Mouse (Mus musculus) right cerebral cortex, postnatal 10 days (tissue): ENCODE data around the gene Stat5b.

Experiments used
- DNase-seq, 2 experiments: peaks; one replicate each; pipeline ENCODE4 v3.0.0; 2021; ENCODE audit warnings: low spot score in 2 of 2

The Stat5b gene

GRCm38 (mm10) chr11:100870256-100870967 lies 19.9 kb upstream of the Stat5b start:
- DNase-seq, result peak; percentile 38 to 50

DNA sequence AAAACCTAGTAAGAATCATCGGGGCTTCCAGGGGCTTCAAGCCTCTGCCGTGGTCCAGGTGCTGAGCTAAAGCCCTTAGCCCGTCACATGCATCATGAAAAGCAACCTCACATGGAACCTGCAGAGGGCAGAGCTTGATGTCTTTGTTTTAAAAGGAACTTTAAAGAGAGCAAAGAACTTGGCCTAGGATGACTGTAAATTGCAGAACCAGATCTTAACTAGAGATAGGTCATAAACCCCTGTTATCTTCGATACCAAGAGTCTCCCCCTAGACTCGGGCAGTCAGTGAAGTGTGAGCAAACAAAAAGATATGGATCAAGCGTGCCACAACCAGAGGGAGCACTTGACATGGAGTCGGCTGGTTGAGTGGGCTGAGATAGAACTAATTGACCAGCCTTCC lies 15.1 kb upstream of the Stat5b start:
- DNase-seq, result no peak

GRCm38 (mm10) chr11:100863141-100863540 lies 12.6 kb upstream of the Stat5b start:
- no peak for DNase-seq

DNA sequence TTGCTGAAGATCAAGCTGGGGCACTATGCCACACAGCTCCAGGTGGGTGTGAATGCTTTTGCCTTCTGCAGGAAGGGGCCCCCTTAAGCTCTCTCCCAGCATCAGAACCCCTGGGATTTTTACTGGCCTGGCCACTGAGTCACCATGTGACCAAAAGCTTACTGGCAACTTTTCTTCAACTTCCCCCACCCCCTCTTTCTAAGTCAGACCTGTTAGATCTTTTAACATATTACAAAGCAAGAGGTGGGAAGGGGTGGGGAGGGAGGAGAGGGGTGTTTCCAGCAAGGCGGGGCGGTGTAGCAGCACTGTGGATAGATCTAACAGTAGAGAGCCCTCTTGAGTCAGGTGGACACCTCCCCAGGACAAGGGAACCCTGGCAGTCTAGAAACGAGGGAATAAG lies 11.3 kb upstream of the Stat5b start:
- no peak for DNase-seq

DNA sequence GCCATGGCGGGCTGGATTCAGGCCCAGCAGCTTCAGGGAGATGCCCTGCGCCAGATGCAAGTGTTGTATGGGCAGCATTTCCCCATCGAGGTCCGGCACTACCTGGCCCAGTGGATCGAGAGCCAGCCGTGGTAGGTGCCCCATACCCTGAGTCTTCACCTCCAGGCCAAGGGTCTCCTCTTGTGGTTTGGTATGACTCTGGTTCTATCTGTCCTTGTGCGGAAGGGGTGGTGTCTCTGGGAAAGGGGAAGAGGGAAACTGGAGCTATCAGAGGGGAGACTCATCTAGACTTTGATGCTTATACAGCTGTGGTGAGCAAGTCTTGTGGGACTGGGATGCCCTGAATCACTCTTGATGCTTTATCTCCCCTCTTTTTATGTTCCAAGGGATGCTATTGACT lies 10.8 kb upstream of the Stat5b start:
- DNase-seq, result no peak

- DNase-seq, result peak; percentile 54 to 60
Measured at GRCm38 (mm10) chr11:100860198-100861048, 9.9 kb upstream of the Stat5b start.

GRCm38 (mm10) chr11:100859579-100860075 lies 9.1 kb upstream of the Stat5b start:
- DNase-seq, result no peak

DNA sequence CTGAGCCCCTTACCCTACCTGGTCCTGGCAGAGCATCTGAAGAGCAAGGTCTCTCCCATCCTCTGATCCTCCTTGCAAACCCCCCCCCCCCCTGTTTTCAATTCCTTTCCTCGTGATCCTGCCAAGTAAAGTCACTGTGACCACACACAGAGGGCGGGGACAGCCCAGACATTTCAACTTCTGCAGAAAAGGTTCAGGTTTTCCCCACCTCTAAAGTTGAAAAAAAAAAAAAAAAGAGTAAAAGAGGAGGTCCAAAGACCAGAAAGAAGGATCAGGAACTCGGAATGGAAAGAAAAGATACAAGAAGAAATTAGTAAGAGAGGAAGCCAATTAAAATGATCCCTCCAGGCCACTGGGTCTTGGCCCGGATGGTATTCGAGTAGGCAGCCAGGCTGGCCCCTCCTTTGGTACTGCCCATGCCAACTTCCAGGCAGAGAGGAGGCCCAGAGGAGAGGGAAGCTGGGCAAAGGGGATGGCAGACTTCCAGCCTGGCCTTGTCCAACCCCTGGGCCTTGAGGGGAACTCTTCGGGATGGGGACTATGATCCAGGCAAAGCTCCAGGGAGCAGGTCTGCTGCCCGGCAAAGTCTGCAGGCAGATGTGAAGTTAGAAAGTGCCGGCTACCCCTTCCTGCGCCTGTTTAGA lies 8.5 kb upstream of the Stat5b start, which contains the start of gene Stat5a:
Stat5a (plus strand) TSS at position 417 of the 644 bp plus-strand sequence.
- DNase-seq, result peak; percentile 81 to 83

DNA sequence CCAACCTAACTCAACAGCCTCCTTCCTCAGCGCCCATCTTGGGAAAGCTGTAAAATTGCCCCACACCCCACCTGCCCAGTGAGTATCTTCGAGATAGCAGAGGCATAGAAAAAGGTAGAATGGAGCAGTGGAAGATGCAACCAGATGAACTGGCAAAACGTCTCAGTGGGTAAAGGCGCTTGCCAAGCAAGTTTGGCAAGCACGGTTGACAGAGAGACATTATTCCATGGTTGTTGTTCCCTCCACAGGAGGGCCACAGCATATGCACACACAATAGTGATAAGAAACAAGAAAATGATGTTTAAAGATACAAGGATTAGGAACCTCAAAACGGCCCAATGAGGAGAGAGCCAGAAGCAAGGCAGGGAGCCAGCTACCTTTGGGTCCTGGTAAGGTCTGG lies 7.4 kb upstream of the Stat5b start:
- no peak for DNase-seq

DNA sequence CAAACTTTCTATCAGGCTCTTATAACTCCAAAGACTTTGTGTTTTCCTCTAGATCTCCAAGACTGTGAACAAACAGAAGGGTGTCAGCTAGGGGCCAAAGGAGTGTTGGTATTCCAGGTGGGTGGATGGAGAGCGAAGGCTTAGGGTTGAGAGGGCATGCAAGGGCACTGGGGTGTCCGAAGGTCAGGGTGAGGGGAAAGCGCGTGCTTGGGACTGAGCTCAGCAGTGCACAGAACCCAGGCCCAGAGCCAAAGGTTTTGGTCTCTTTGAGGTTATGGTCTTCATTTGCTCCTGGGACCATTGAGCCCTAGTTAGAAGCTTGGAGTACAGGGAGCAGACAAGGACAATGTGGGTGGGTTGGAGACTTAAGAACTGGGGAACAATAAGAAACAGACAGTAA lies 4.7 kb upstream of the Stat5b start:
- DNase-seq, result no peak

DNA sequence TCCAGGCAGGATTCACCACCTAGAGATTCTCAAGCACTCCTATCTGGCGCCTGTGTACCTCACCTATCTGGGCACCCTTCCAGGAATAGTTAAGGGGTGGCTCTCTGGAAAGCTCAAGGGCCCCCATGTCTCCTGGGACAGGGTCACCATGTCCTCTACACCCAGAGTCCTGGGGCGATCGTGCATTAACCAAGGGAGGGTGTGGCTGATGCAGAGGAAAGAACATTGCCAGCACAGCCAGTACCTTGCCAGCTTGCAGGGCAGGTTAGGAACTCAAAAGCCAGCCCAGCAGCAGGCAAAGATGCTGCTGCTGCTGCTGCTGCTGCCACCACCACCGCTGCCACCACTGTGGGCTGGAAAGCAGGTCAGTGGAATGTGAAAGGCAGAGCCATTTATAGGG lies 3.7 kb upstream of the Stat5b start:
- DNase-seq, result no peak

DNA sequence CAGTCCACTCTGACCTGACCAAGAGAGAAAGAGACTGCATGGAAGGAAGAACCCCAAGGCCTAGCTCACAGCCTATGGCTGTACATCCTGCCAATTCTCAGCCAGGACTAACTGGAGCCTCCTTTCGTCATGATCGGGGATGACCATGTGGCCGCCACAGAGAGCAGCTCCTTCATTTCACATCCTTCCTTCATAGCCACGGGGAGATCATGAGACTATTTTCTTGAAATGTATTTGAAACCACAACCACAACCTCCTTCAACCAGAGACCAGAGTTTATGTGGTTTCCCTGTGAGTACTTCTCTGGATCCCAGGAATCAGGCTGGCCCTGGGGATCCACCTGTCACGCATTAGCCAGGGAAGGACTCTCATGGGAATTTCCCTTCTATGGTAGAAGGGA lies 2.5 kb upstream of the Stat5b start:
- DNase-seq, result no peak

GRCm38 (mm10) chr11:100852088-100852487 lies 1.6 kb upstream of the Stat5b start:
- no peak for DNase-seq

DNA sequence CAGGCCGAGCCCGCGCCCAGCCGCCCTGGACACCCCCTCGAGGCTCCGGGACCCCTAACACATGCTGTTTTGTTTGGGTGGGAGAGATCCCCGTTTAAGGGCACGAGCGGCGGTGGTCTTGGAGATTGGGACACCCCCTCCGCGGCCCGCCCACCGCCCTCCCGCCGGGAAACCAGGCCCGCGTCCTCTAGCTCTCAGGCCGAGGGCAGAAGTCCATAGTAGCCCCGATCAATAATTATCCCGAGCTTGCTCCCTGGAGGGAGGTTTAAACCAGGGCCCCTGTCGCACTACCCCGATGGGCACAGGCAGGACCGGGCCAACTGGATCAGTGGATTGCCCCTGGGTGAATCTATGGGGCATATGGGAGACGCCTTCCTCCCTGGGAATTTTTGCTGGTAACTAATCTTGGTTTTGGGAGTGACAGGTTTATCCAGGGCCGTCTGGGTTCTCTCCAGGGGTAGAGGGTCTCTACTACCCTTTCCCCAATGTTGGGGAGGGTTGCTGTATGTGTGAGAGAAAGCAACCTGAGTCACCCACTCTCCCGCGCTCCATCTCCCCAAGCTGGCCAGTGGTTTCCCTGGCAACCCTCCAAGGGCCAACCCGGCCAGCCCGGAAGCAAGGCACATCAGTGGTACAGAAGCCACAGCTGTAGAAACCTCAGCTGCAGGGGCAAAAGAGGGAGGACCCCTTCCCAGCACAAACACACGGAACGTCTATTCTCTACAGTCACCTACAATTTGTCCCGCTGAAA lies 429 bp upstream of the Stat5b start:
- DNase-seq, result peak; percentile 49 to 60

GRCm38 (mm10) chr11:100849456-100850037 lies 977 bp downstream of the Stat5b start:
- no peak for DNase-seq

- DNase-seq, result no peak
Measured at GRCm38 (mm10) chr11:100848789-100849379, 1.6 kb downstream of the Stat5b start.

- no peak for DNase-seq
Measured at GRCm38 (mm10) chr11:100848080-100848479, 2.4 kb downstream of the Stat5b start.

DNA sequence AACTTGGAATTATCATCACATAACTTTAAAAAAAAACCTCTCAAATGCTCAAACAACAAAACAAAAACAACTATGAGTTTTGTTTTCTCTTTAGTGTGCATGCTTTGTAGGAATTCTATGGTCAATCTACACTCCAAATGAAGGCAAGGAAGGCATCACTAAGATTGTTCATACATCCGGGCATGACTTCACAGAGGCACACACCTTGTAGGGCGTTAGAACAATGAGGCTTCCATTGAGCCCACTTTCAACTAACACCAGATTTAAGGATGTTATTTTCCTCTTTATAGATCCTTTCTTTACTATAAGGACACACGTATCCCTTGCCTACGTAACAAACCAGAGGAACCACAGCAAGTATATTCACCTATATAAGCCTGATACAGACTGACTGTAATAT lies 3.0 kb downstream of the Stat5b start:
- no peak for DNase-seq

GRCm38 (mm10) chr11:100845793-100846192 lies 4.7 kb downstream of the Stat5b start:
- no peak for DNase-seq

GRCm38 (mm10) chr11:100844121-100844520 lies 6.4 kb downstream of the Stat5b start:
- DNase-seq, result no peak
